Mouse (Mus musculus): Measurements from ENCODE around the gene Dlg2.

Dlg2 gene

GRCm38 (mm10) chr7:92424703-92425102 lies 1948.2 kb downstream of the Dlg2 start:
- no peak for DNase-seq

- DNase-seq = no peak
Observed at GRCm38 (mm10) chr7:92427280-92427679, 1950.8 kb downstream of the Dlg2 start.

DNA sequence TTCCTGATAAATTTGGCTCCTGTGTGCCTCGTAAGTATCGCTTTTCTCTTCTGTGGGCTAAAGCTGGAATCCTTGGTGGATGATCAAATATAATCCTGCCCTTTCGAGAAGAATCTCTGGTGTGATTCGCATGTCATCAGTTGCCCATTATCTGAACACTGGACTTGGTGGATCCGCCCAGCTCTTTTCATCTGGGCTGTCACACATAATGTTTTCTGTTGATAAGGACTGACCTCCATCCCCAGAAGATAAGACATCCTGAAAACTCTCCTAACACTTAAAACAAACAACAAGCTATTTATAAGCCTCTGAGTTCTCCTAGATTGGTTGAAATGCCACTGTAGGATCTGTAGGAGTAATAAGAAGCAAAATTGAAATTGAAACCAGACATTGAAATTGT lies 1952.2 kb downstream of the Dlg2 start:
- DNase-seq = no peak

DNA sequence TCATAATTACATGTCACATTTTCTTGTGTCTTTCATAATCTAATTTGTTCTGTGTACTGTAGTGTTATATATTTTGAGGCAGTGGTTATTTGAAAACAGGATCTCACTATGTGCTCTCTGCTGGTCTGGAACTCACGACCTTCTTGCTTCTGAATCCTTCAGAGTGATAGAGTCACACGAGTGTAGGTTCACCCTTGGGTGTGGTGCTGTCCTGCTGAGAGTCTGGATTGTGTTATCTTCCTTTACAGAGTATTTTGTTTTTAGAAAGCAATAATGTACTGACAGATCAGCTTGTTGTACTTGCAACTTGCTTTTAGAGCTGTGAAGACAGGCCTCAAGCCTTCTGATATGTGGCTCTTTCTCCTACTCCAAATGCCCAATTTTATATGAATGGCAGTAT lies 1953.8 kb downstream of the Dlg2 start:
- no peak for DNase-seq

DNA sequence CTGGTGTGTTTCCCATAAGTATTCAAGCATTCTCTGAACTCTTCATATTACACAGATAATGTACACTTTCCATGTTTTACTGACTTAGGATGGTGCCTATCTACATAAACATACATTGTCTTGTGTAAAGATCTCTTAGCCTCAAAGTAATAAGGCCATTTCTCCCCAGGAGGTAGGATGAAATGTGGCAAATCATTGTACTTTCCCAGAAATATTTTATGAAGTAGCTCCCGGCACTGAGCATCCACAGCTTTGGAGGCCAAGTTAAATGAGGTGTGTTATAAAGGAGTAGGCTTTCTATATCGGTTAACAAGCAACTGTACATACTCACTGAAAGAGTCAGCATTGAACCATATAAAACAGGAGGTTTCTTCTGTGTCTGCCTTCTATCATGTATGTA lies 1960.7 kb downstream of the Dlg2 start:
- no peak for DNase-seq

- DNase-seq = no peak
Observed at GRCm38 (mm10) chr7:92439503-92440487, 1963.3 kb downstream of the Dlg2 start.

DNA sequence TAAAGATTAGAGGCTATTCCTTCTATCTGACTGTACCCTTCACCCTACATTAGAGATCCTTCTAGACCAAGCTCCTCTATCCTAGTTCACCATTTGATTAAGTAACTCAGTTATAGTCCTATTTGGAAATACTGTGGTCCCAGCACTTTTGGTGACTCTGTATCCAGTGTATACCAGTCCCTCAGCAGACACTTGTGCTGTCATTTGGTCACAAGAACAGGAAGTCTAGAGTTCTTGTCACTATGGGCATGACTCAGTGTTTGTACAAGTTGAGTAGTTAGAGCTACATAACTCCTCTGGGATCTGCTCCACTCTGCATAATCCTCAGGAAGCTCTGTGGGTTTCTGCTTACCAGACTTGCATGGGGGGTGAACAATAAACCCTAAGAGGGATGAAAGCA lies 1965.1 kb downstream of the Dlg2 start:
- no peak for DNase-seq

- DNase-seq = no peak
Observed at GRCm38 (mm10) chr7:92442082-92442481, 1965.6 kb downstream of the Dlg2 start.

- DNase-seq = no peak
Observed at GRCm38 (mm10) chr7:92447938-92448337, 1971.5 kb downstream of the Dlg2 start.

- DNase-seq = no peak
Observed at GRCm38 (mm10) chr7:92448782-92449575, 1972.5 kb downstream of the Dlg2 start.

GRCm38 (mm10) chr7:92454176-92454575 lies 1977.7 kb downstream of the Dlg2 start:
- DNase-seq = no peak

DNA sequence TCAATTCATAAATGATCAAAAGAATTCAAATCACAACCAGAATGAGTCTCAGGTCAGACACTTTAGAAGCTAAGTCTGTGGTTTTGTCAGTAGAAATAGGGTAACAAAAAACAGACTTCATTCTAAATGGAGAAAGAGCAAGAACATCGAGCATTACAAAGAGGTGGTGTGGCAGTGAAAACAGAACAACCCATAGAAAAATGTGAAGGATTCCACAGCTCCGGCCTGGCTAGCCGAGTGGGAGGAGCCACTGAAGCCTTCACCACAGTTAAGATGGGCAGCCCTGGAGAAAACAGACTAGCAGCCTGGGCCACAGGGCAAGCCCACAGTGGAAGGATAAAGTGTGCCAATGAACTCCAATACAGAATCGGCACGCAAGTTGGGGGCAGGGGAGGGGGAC lies 1979.5 kb downstream of the Dlg2 start:
- no peak for DNase-seq

DNA sequence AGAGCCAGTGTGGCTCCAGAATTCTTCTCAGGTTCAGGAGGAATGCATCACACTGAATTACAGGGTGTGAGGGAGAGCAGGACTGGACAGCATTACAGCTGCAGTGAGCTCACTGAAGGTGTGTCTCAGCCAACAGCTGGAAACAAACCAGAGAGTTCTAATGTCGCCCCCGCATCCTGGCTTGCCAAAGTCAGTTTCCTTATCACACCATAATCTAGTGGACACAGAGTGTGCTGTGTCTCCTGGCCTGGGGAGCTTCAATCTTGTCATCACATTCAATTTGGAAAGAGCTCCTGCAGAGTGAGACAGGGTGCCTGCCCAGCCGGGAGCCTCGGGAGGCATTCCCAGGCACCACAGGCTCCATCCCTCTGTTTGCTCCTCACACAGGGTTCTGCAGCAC lies 1981.3 kb downstream of the Dlg2 start:
- no peak for DNase-seq

GRCm38 (mm10) chr7:92458308-92458707 lies 1981.8 kb downstream of the Dlg2 start:
- no peak for DNase-seq

- DNase-seq = no peak
Observed at GRCm38 (mm10) chr7:92460578-92460977, 1984.1 kb downstream of the Dlg2 start.

DNA sequence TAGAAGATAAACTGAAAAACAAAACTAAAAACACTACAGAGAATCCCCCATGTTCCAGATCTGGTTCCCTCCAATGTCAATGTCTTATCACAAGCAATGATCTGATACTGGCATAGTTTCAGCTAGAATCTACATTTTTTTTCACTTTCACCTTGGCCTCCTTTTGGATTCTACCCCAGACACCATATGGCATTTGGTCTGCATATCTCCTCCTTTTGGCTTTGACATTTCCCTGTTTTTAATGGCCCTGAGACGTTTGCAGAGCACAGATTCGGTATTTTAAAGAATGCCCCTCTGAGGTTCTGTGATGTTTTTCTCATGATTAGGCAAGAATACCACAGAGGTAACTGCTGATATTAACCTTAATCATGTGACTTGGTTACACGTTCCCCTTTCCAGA lies 1984.8 kb downstream of the Dlg2 start:
- no peak for DNase-seq

GRCm38 (mm10) chr7:92463080-92463877 lies 1986.8 kb downstream of the Dlg2 start:
- DNase-seq = no peak

GRCm38 (mm10) chr7:92464290-92464689 lies 1987.8 kb downstream of the Dlg2 start:
- DNase-seq = no peak

DNA sequence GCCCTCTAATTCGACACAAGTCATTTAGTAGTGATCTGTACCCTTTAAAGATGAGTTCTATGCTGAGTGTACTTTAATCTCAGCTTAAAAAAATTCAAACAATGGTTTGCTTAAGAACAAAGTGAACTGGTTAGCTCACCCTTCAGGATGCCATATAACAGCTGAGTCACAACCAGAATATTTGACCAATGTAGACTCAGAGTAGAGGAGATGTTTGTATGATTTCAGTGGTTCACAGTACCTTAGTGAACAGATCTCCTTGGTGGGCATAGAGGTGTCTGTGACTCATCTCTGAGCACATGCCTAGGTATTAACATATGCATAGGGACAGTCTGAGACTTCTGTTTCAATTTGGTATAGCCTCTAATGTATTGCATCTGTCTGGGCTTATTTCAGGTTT lies 2002.7 kb downstream of the Dlg2 start:
- no peak for DNase-seq

- DNase-seq = no peak
Observed at GRCm38 (mm10) chr7:92479748-92480147, 2003.3 kb downstream of the Dlg2 start.

- no peak for DNase-seq
Observed at GRCm38 (mm10) chr7:92483346-92483745, 2006.9 kb downstream of the Dlg2 start.

GRCm38 (mm10) chr7:92485881-92486710 lies 2009.6 kb downstream of the Dlg2 start:
- DNase-seq = no peak
